Mouse (Mus musculus) adrenal gland, postnatal 36 days (tissue): ENCODE results near the gene Nacad. TPM values are rescaled to one million over a fixed set of nuclear protein-coding genes. Genes with fewer than 3 reads are reported as not detected.

Experiments used
- DNase-seq, 2 experiments: peaks; one replicate each; pipeline ENCODE4 v3.0.0; 2021; ENCODE audit warnings: mixed read lengths in 1 of 2
- total RNA-seq, 2 experiments: library from RNA; stranded (reverse); gene quantifications; 2 replicates each; pipeline ENCODE4 v1.2.3; 2021

Nacad gene
- total RNA-seq, 2 experiments from 2014 or later: 1.0 to 1.6 TPM

- no peak for DNase-seq
These were observed 24.3 kb downstream of the Nacad start for GRCm38 (mm10) chr11:6581560-6581959.

- DNase-seq: no peak
These were observed 25.6 kb downstream of the Nacad start for GRCm38 (mm10) chr11:6580065-6580750.

GRCm38 (mm10) chr11:6579361-6579760 lies 26.5 kb downstream of the Nacad start:
- DNase-seq: no peak

DNA sequence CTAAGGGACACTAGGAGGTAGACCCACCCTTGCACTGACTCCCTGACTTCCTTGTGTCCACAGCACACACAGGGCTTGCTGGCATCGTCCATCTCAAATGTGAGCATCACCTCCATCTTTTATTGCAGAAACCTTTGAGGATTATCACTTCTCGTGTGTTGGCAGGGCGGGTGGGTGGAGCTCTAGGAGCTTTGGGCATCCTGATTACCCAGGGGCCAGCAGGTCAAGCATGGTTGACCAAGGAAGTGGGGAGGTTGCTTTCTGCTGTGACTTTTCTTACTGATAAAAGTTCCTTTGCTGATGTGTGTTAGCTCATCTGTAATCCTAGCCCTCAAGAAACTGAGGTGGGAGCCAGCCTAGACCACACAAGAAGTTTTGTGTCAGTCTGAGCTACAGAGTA lies 29.7 kb downstream of the Nacad start:
- DNase-seq: no peak

DNA sequence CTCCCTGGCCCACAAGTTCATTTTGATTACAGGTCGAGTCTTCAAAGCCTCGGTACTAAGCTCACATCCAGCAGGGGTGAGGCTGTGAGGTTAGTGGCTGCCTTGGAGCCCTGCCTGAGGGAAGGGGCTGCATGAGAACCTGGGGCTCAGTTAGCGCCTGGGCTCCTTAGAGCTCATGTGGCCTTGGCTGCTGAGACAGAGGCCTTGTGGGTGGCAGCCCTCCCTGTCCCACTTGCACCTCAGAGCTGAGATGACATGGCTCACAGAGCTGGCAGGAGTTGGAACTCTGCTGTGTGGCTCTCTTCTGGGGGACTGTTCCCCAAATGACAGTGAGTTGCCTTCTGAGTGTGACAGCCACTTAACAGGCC lies 36.5 kb downstream of the Nacad start:
- peak; percentile 70 to 71 for DNase-seq

GRCm38 (mm10) chr11:6568584-6569409 lies 37.1 kb downstream of the Nacad start:
- DNase-seq: peak; percentile 21 to 45

DNA sequence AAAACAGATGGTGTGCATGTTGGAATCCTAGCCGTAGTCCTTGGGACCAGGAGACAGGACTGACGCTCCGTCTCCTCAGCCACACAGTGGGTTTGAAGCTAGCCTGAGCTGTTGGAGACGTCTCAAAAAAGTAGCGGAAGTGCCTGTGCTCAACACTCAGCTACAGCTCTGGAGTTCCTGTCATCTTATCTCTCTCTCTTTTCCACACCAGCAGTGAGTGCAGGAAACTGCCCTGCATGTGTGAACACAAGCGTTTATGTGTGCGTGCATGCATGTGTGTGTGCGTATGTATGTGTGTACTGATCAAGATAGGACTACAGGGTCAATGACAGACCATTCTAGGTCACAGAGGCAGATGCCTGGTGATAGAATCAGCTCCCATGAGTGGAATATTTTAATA lies 37.9 kb downstream of the Nacad start:
- no peak for DNase-seq

DNA sequence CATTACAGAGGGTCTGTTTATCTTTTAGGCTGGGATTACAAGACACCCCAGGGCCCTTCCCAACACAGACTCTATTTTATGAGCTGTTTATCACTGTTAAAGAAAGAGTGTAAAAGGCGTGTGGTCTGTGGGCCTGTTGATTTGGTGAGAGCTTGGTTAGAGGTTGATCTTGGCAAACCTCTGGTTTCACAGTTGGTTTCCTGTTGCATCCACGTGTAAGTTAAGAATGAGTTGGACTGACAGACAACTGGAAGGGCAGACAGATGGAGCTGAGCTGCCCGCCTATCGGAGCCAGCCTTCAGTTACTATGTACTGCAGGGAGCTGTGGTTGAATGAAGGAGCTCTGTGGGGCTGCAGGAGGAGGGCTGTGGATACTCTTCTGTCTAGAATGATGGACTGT lies 39.4 kb downstream of the Nacad start:
- DNase-seq: no peak

DNA sequence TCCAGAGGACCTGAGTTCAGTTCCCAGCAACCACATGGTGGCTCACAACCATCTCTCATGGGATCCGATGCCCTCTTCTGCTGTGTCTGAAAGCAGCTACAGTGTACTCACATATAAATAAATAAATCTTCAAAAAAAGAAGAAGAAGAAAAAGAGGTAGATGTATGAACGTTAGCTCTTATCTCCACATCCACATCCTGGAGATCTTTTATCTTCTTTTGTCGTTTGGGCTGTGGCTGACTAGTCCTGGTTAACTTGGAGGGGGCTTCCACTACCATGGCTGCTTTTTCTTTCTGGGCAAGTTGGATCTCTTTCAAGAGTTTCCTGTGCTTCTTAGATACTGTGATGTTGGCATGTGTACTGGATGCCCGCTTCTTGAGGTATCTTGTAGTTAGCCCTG lies 42.7 kb downstream of the Nacad start:
- no peak for DNase-seq

DNA sequence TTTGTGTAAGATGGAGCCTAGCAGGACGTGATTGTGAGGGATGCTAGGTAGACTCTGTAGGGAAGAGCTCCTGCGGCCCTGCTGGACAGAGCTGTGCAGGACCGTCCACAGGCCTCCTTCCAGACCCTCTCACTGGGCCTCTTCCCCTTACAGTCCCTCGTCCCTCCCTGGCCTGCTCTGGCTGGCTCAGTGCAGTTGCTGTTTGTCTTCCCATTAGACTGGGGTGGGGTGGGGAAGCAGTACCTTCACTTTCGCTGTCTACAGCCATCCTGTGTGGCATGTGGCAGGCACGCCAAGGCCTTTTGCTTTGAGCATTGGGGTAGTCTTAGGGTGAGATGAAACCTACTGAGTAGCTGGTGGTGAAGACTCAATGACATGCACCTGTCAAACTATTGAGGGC lies 43.5 kb downstream of the Nacad start:
- DNase-seq: no peak

DNA sequence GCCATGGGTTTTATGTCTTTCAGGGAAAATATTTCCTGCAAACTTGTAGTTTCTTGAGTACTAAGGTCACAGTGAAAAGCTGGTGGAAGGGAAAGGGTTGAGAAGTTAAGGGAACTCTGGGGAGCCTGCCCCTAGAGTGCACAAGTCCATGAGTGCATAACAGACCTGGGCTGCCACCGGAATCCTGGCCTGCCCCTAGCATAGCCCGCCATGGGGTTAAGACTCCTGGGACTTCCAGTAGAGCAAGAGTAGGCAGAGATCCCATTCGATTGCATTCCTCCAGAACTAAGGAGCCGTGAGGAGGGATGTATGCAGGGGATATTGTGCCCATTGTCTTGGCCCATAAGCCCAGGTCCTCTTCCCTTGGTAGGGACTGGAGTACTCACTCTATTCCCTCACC lies 44.4 kb downstream of the Nacad start:
- DNase-seq: no peak

DNA sequence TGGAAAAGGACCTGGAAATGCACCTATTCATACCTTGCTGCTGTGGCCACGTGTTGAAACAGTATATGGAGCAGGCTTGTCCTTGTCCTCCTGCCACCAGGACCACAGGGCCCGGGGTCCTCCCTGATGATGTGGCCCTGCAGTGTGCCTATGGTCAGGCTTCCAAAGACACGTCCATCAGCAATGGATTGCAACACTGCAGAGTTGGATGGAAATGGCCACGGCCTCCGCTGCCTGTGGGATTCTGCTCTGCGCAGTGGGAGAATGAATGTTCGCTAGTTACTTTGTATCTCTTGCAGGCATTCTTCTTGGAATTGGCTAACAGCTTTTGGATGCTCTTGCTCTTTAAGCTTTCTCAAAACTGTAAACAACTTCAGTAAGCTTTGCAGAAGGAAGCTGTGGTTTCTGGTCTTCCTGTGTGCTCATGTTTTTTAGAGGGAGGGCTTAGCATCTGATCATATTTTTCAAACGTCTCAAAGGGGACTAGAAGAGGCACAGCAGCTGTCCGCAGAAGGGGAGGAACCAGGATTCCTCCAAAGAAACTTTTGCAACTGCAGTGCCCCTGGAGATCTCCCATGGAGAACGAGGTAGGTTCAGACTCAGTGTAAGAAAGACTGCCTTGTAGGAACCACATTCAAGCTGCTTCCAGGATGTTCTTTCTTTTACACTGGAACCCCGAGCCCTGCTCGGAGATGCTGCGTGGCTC lies 45.0 kb downstream of the Nacad start:
- no peak for DNase-seq

- no peak for DNase-seq
These were observed 45.9 kb downstream of the Nacad start for GRCm38 (mm10) chr11:6559996-6560395.

- DNase-seq: no peak
These were observed 47.6 kb downstream of the Nacad start for GRCm38 (mm10) chr11:6558234-6558633.

DNA sequence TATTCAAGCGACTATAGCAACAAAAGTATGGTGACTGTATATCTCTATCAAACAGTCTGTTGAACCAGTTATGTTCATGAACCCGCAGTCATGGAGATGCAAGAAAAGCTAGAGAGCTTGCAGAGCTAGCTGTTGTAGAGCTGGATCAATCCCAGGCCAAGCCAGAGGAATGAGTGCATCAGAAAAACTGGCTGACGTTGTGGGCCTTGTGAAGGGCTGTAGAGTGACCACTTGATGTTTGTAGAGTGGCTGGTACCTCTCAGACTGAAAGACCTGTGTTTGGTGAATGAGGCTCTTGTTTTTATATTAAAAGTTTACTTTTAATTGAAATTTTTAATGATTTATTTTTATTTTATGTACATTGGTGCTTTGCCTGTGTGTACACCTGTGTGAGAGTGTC lies 55.7 kb downstream of the Nacad start:
- DNase-seq: no peak

GRCm38 (mm10) chr11:6549770-6550169 lies 56.1 kb downstream of the Nacad start:
- no peak for DNase-seq

Other genes with a start within 250 kb of the Nacad start
- gene Zmiz2, start 217.0 kb downstream of the Nacad start, total RNA-seq: 10 to 100 TPM; 49.1 to 51.0 TPM
- 1,000 to 10,000 TPM; 1,935 TPM for gene Ppia, start 190.6 kb downstream of the Nacad start, total RNA-seq
- 10 to 100 TPM; 64.9 to 68.8 TPM for gene H2afv, start 161.6 kb downstream of the Nacad start, total RNA-seq
- gene Purb, start 130.1 kb downstream of the Nacad start, total RNA-seq: 10 to 100 TPM; 72.5 to 82.2 TPM
- gene Myo1g, start 85.1 kb downstream of the Nacad start, total RNA-seq: 1 to 10 TPM; 2.0 to 2.3 TPM
- 10 to 100 TPM; 32.0 to 45.7 TPM for gene Ccm2, start 59.2 kb downstream of the Nacad start, total RNA-seq
- gene Tbrg4, start 20.0 kb upstream of the Nacad start, total RNA-seq: 10 to 100 TPM; 61.7 to 64.5 TPM
- not detected for gene Wap, start 32.6 kb upstream of the Nacad start, total RNA-seq
- gene Ramp3, start 52.5 kb upstream of the Nacad start, total RNA-seq: 10 to 100 TPM; 14.6 to 20.1 TPM
- gene Gm11983, start 231.6 kb upstream of the Nacad start, total RNA-seq: not detected